Mouse (Mus musculus) ovary, adult 18-20 months (tissue): ENCODE measurements around the gene Parp6.

ENCODE experiments used
- DNase-seq: peaks from one replicate; pipeline ENCODE4 v3.0.0; 2022; ENCODE audit warnings: low spot score, mixed read lengths

The Parp6 gene

GRCm38 (mm10) chr9:59655958-59656634, 39.0 kb downstream of the Parp6 start, which contains the start of gene Pkm:
Pkm (plus strand) TSS chr9:59656368.
- peak; percentile 97 for DNase-seq

GRCm38 (mm10) chr9:59656635-59657617, 39.8 kb downstream of the Parp6 start:
- DNase-seq = peak; percentile 38

GRCm38 (mm10) chr9:59658146-59658545, 41.1 kb downstream of the Parp6 start:
- no peak for DNase-seq

- DNase-seq = peak; percentile 46
Observed at GRCm38 (mm10) chr9:59659036-59660026, 42.2 kb downstream of the Parp6 start.

GRCm38 (mm10) chr9:59660421-59660820, 43.3 kb downstream of the Parp6 start:
- no peak for DNase-seq

DNA sequence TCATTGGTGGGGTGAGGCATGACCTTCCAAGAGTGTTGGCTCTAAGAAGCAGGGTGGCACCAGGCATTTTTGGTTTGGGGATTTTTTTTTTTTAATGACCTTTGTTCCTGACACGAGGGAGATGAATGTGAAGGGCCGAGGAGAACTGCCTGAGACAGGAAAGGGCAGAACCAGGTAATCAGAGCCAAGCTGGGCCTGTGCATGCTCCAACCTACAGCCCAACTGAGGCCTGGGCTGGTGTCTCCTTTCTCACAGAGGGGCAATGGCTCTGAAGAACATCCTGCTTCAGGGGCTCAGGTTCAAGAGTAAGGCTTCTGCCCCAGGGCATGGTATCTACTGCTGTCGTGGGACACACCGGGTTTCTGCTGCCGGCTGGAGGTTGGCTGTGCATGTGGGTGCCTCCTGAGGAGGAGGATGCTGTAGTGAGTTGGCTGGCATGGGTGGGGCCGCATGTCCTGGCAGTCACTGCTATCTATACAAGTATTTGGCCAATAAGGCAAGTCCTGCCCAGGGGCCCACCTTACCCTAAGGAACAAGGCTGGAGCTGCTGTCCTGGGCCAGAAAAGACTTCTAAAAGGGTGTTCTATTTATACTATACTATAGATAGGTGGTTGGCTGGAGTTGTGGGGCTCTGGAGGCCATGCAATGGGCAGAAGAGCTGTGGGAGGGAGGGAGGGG, 44.4 kb downstream of the Parp6 start:
- no peak for DNase-seq

- DNase-seq = no peak
Observed at GRCm38 (mm10) chr9:59663226-59663625, 46.1 kb downstream of the Parp6 start.

DNA sequence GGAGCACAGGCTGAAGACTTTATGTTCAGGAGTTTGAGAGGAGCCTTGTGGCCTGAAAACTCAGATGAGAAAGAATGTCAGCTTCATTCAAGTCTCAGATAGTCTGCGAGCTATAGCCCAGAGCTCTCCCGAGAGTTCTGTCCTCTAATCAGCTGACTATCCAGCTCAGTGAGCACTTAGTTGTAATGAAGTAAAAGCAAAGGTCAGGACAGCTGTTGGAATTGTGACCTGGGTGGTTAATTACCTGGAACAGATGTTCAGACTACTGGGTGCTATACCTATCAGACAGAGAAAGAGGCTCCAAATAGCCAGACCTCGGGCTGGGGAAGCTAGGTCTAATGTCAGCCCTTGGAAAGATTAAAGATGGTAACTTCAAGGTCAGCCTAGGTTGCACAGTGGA, 46.9 kb downstream of the Parp6 start:
- DNase-seq = no peak

GRCm38 (mm10) chr9:59664664-59665256, 47.7 kb downstream of the Parp6 start:
- no peak for DNase-seq

DNA sequence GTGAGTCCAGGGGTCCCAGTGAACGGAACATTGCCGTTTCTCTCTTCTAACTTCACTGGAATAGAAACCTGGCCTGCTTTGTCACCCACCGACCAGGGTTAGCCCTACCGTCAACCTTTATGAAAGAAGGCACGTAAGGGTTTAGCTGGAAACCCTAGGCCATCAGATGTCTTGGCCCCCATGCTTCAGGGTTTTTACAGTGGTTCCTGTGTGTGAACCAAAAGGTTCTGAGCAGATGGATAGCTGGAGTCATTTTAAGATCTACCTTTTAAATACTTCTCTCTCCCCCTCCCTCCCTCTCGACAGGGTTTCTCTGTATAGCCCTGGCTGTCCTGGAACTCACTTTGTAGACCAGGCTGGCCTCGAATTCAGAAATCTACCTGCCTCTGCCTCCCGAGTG, 48.9 kb downstream of the Parp6 start:
- no peak for DNase-seq

GRCm38 (mm10) chr9:59666813-59667212, 49.7 kb downstream of the Parp6 start:
- no peak for DNase-seq

DNA sequence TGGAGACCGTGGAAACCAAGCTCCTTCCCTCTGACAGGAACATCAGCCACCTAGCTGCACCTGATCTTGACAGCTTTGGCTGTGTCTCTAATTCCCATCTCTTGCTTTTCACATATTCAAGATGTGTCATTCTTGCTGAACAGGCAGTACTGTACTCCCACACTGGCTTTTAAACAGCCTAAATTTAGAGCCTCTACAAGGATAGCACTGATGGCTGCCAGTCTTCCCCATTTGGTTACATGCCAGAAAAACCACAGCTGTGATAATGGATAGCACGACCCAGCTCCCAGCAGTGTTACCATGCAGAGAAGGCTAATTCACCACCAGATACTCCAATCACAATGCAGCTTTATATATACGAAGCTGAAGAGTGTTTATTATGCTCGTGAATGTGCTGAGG, 50.2 kb downstream of the Parp6 start:
- DNase-seq = peak; percentile 32

DNA sequence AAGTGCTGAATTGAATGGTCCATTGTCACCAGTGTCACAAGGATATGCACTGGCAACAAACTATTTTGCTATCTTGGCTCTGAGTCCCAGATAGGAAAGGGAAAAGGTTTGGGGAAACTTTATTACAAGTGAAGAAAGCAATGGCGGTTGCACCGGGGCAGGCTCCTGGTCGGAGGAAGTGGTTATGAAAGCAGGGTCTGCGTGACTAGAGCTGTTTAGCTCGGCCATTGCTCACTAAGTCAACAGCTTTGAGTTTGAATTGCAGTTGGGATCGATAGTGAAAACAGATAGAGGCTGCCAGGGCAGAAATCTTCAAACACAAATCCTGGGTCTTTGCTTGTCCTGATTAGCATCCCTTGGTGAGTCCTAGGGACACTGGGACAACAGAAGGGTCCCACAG, 50.8 kb downstream of the Parp6 start:
- no peak for DNase-seq

DNA sequence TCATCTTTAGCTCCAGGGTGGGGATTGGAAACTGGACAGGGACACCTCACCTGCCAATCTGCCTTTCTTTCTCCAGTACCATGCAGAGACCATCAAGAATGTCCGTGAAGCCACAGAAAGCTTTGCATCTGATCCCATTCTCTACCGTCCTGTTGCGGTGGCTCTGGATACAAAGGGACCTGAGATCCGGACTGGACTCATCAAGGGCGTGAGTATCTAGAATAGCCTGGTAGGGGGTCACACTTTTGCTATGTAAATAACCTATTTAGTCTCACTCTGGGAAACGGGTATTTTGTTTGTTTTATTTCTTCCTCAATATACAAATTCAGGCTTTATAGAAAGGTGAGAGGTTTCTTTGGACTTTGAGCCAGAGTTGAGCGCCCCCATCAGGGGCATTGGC, 51.4 kb downstream of the Parp6 start:
- DNase-seq = no peak

DNA sequence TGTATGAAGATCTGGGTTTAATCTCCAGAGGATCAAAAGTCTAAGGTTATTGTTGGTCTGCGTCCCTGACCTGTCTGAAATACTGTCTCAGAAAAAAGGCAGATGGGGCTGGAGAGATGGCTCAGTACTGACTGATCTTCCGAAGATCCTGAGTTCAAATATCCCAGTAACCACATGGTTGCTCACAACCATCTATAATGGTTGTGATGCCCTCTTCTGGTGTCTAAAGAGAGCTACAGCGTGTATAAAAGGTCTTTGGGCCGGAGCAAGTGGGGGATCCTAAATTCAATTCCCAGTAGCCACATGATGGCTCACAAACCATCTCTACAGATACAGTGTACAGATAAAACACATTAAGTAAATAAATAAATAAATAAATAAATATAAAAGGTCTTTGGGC, 52.1 kb downstream of the Parp6 start:
- DNase-seq = no peak

DNA sequence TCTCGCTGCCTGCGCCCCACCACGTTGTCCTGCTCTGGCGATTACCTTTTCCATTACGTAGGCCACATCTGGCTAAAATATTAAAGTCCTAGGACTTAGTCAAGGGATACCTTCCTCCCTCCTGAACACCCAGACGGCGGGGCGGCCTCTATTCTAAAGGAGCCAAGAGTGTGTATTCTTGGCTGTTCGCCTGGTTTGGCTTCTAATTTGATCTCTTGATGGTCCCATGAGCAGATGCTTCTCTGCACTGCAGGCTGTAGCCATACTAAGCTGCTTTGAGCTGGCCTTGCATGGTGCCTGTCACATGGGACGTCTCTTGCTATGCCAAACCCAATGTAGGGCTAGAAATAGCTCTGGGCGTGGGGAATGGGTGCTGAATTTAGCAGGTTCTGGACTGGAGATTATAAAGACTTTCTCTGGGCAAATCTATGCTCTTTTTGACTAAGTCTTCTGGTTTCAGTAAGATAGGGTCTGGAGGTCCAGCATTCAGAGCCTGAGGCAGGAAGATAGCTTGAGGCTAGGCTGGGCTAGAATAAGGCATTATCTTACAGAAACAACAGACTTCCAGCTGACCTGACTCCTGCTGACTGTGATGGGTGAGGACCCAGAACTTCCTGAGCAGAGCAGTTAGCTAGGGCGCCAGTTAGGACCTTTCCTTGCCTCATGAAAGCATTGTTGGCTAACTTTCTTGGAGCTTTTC, 55.3 kb downstream of the Parp6 start:
- no peak for DNase-seq

DNA sequence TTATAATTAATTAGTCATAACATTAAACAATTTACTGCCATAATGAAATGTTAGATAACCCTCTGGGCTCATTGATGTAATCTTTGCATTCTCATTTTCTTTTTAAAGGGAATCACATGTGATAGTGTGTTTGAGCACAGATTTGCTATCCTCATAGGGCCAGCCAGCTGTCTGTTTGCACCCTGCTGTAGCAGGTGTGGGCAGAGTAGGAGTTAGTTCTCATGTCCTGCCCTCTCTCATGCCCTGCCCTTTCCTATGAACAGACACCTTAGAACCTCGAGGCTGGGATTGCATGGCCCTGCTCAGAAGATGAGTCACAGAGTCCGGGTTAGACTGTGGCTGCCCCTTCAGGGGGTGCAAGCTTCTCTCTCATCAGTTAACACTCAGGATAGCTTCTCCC, 56.3 kb downstream of the Parp6 start:
- no peak for DNase-seq

DNA sequence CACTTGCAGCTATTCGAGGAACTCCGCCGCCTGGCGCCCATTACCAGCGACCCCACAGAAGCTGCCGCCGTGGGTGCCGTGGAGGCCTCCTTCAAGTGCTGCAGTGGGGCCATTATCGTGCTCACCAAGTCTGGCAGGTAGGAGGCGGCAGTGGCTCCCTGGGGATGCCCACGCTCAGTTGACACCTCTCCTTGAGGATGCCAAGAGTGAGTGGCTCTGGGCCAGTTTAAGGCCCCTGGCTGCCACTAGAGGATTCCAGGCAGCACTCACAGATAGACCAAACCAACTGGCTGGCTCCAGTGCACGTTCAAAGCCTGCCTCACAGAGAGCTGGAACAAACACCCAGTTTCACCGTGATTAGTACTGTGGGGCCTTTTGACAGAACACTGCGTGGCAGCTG, 58.5 kb downstream of the Parp6 start:
- DNase-seq = no peak

- no peak for DNase-seq
Observed at GRCm38 (mm10) chr9:59678313-59678712, 61.2 kb downstream of the Parp6 start.
